Mouse (Mus musculus) lung, adult 2 months (tissue): Measurements from ENCODE around the gene S100a11.

ENCODE experiments used
- CTCF ChIP-seq: fragments of 200-500 bp; IDR thresholded peaks from 2 replicates; pipeline ENCODE4 v1.5.1; 2011; ENCODE audit warnings: mild to moderate bottlenecking, low read length, control low read depth; ENCODE audit not compliant: insufficient read depth
- POLR2A ChIP-seq: fragments of 200-500 bp; IDR thresholded peaks from 2 replicates; pipeline ENCODE4 v1.6.1; 2011; ENCODE audit warnings: low read depth, mild to moderate bottlenecking, control low read depth, low read length, borderline replicate concordance; ENCODE audit errors: extremely low read depth

DNA sequence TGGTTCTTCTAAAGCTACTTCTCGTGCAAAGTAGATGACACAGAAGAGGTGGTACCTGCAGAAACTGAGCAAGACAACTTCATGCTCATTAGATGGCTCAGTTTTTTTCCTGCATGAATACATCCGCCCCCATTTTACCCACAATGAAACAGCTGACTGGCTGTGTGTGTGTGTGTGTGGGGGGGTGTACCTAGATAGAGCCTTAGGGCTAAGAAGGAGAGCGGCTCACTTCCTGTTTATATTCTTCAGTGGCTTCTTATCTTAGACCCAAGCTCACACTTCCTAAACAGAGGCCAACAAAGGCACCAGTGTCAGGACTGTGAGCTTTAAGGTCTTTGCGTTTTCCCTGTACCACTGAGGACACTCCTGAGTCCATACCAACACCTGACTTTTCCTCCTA is 29.7 kb downstream of the S100a11 start:
- no peak for TF ChIP-seq CTCF
- no peak for TF ChIP-seq POLR2A
